Mouse (Mus musculus) frontal cortex, postnatal 36 days (tissue): ENCODE data around the gene Sorbs2.

Experiments
- DNase-seq, 2 experiments: peaks; one replicate each; pipeline ENCODE4 v3.0.0; 2022; ENCODE audit warnings: low spot score in 2 of 2

Gene Sorbs2

GRCm38 (mm10) chr8:45621576-45622178 is 114.1 kb downstream of the Sorbs2 start:
- no peak for DNase-seq

GRCm38 (mm10) chr8:45626406-45626805 is 118.8 kb downstream of the Sorbs2 start:
- DNase-seq, result no peak

GRCm38 (mm10) chr8:45627246-45628241 is 120.0 kb downstream of the Sorbs2 start:
- peak; percentile 77 to 89 for DNase-seq

- DNase-seq, result no peak
These were observed 121.0 kb downstream of the Sorbs2 start for GRCm38 (mm10) chr8:45628421-45629065.

- DNase-seq, result no peak
These were observed 121.5 kb downstream of the Sorbs2 start for GRCm38 (mm10) chr8:45629066-45629430.

- DNase-seq, result no peak
These were observed 123.4 kb downstream of the Sorbs2 start for GRCm38 (mm10) chr8:45631023-45631422.

GRCm38 (mm10) chr8:45635155-45635554 is 127.6 kb downstream of the Sorbs2 start:
- no peak for DNase-seq

- DNase-seq, result no peak
These were observed 130.2 kb downstream of the Sorbs2 start for GRCm38 (mm10) chr8:45637745-45638144.

- DNase-seq, result no peak
These were observed 131.9 kb downstream of the Sorbs2 start for GRCm38 (mm10) chr8:45639444-45639843.

GRCm38 (mm10) chr8:45644651-45645050 is 137.1 kb downstream of the Sorbs2 start:
- DNase-seq, result no peak

GRCm38 (mm10) chr8:45649063-45649462 is 141.5 kb downstream of the Sorbs2 start:
- no peak for DNase-seq

GRCm38 (mm10) chr8:45649966-45650365 is 142.4 kb downstream of the Sorbs2 start:
- no peak for DNase-seq

- no peak for DNase-seq
These were observed 150.4 kb downstream of the Sorbs2 start for GRCm38 (mm10) chr8:45658021-45658420.

- no peak for DNase-seq
These were observed 151.1 kb downstream of the Sorbs2 start for GRCm38 (mm10) chr8:45658458-45659325.

- DNase-seq, result no peak
These were observed 151.9 kb downstream of the Sorbs2 start for GRCm38 (mm10) chr8:45659473-45659872.

GRCm38 (mm10) chr8:45660570-45660969 is 153.0 kb downstream of the Sorbs2 start:
- no peak for DNase-seq

- DNase-seq, result no peak
These were observed 154.0 kb downstream of the Sorbs2 start for GRCm38 (mm10) chr8:45661605-45662004.

GRCm38 (mm10) chr8:45666221-45666620 is 158.6 kb downstream of the Sorbs2 start:
- no peak for DNase-seq

GRCm38 (mm10) chr8:45673149-45673548 is 165.6 kb downstream of the Sorbs2 start:
- no peak for DNase-seq

GRCm38 (mm10) chr8:45675821-45676279 is 168.3 kb downstream of the Sorbs2 start:
- no peak for DNase-seq

- no peak for DNase-seq
These were observed 169.7 kb downstream of the Sorbs2 start for GRCm38 (mm10) chr8:45677114-45677853.
